Mouse (Mus musculus) MEL (cell line): ENCODE measurements around the gene Hp.

Experiments used
- CHD2 ChIP-seq: IDR thresholded peaks from 2 replicates; pipeline ENCODE4 v1.6.1; 2011; ENCODE audit warnings: low read length, improper control_type of control experiment
- CTCF ChIP-seq, 3 experiments: IDR thresholded peaks in 2 of 3; conservative IDR thresholded peaks in 1 of 3; 2 replicates each; pipeline ENCODE4 v1.5.1; 2011 to 2012; ENCODE audit warnings: low read length in 3 of 3, low read depth in 2 of 3, mild to moderate bottlenecking in 2 of 3, improper control_type of control experiment in 1 of 3, inconsistent platforms in 1 of 3, mixed read lengths in 1 of 3, moderate library complexity in 1 of 3; ENCODE audit not compliant: control insufficient read depth in 1 of 3, insufficient read depth in 1 of 3, poor library complexity in 1 of 3, severe bottlenecking in 1 of 3
- EP300 ChIP-seq, 2 experiments: IDR thresholded peaks; 2 replicates each; pipeline ENCODE4 v1.6.1; 2011; ENCODE audit warnings: improper control_type of control experiment in 2 of 2, low read length in 2 of 2, low read depth in 1 of 2, mild to moderate bottlenecking in 1 of 2
- GATA1 ChIP-seq: IDR thresholded peaks from 2 replicates; pipeline ENCODE4 v1.6.1; 2011; ENCODE audit warnings: low read depth, low read length, improper control_type of control experiment
- MAFK ChIP-seq: IDR thresholded peaks from 2 replicates; pipeline ENCODE4 v1.6.1; 2011; ENCODE audit warnings: low read depth, mild to moderate bottlenecking, low read length, improper control_type of control experiment, borderline replicate concordance
- MAX ChIP-seq: IDR thresholded peaks from 2 replicates; pipeline ENCODE4 v1.6.1; 2011; ENCODE audit warnings: low read length, improper control_type of control experiment
- NRF1 ChIP-seq: IDR thresholded peaks from 2 replicates; pipeline ENCODE4 v1.6.1; 2014; ENCODE audit warnings: low read depth, mild to moderate bottlenecking, inconsistent platforms, low read length, improper control_type of control experiment, moderate library complexity; ENCODE audit not compliant: poor library complexity, insufficient read depth, severe bottlenecking
- POLR2A ChIP-seq, 2 experiments: IDR thresholded peaks; 2 replicates each; pipeline ENCODE4 v1.6.1; 2011 to 2012; ENCODE audit warnings: low read length in 2 of 2, mild to moderate bottlenecking in 2 of 2, control low read depth in 1 of 2, improper control_type of control experiment in 1 of 2, low read depth in 1 of 2, moderate library complexity in 1 of 2; ENCODE audit not compliant: control insufficient read depth in 1 of 2, insufficient read depth in 1 of 2, poor library complexity in 1 of 2
- POLR2AphosphoS2 ChIP-seq: IDR thresholded peaks from 2 replicates; pipeline ENCODE4 v1.6.1; 2011; ENCODE audit warnings: low read length, improper control_type of control experiment
- SMC3 ChIP-seq: IDR thresholded peaks from 2 replicates; pipeline ENCODE4 v1.6.1; 2011; ENCODE audit warnings: low read depth, low read length, improper control_type of control experiment
- TCF12 ChIP-seq: IDR thresholded peaks from 2 replicates; pipeline ENCODE4 v1.6.1; 2014; ENCODE audit warnings: low read depth, mild to moderate bottlenecking, inconsistent platforms, low read length, improper control_type of control experiment, moderate library complexity
- USF1 ChIP-seq: IDR thresholded peaks from 2 replicates; pipeline ENCODE4 v1.6.1; 2014; ENCODE audit warnings: low read depth, mild to moderate bottlenecking, inconsistent platforms, low read length, improper control_type of control experiment, moderate library complexity
- ZNF384 ChIP-seq: IDR thresholded peaks from 2 replicates; pipeline ENCODE4 v1.6.1; 2012; ENCODE audit warnings: low read depth, mild to moderate bottlenecking, inconsistent platforms, low read length, improper control_type of control experiment

DNA sequence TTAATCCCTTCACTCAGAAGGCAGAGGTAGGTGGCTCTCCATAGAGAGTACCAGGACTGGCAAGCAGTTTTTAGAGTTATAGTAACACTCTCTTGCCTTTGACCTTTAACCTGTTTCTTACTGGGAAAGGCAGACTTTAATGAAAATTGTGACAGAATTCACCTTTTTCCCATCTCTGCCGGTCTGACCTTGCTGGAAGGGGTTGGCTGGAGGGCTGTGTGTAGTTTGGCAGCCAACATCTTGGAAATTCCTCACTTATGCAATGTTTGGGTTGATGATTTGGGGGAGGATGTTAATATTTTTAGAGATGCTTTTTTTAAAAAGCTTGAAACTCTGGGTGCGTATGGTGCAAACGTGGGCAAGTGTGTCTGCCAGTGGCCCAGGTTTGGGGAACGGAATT, 5.3 kb upstream of the Hp start:
- TF ChIP-seq CTCF (IDR thresholded peaks at IDR 0.05 in 2 of 3, conservative IDR thresholded peaks at IDR 0.05 in 1 of 3; ENCODE audit: control insufficient read depth in 1 of 3, insufficient read depth in 1 of 3, low read depth in 2 of 3, low read length in 3 of 3, poor library complexity in 1 of 3, severe bottlenecking in 1 of 3) (no peak), NRF1 (no peak), USF1 (no peak), CHD2 (no peak), POLR2A (IDR thresholded peaks at IDR 0.05; ENCODE audit: control insufficient read depth in 1 of 2, insufficient read depth in 1 of 2, low read depth in 1 of 2, low read length in 2 of 2, poor library complexity in 1 of 2) (no peak), TCF12 (no peak), GATA1 (no peak), POLR2AphosphoS2 (no peak), EP300 (IDR thresholded peaks at IDR 0.05; ENCODE audit: low read depth in 1 of 2, low read length in 2 of 2) (no peak), ZNF384 (no peak), MAFK (no peak), MAX (no peak), SMC3 (no peak)
